9 mouse cellular contexts compared by ENCODE assay signal in genomic region chr17:27291176-27291575, GRCm38 (mm10).
"Had no signal": no experiment of that assay in that cellular context is flagged by ENCODE, and none has a peak within 500 bp of the region (broad histone marks: within the 10 kb centered on the region; RNA-seq: fewer than 3 reads in every experiment).

No protein-coding gene starts in this region.

- H3K4me3 ChIP-seq: kidney, embryonic 15.5 days; limb, embryonic 15.5 days; liver, embryonic 12.5 days; midbrain, embryonic 10.5 days; neural tube, embryonic 13.5 days had no signal

- H3K36me3 ChIP-seq: kidney, embryonic 15.5 days; limb, embryonic 15.5 days; liver, embryonic 12.5 days; midbrain, embryonic 10.5 days; neural tube, embryonic 13.5 days had no signal

- DNase-seq: lung, embryonic 14.5 days; lung, postnatal 10 days; spleen, adult 18-20 months; thymus, postnatal 36 days had no signal

- H3K27me3 ChIP-seq: kidney, embryonic 15.5 days; limb, embryonic 15.5 days; liver, embryonic 12.5 days; neural tube, embryonic 13.5 days had no signal

- H3K4me1 ChIP-seq: limb, embryonic 15.5 days; liver, embryonic 12.5 days had no signal
